Mouse (Mus musculus) stomach, postnatal 0 days (tissue): ENCODE measurements around the gene Psmd3.

Experiments used
- CTCF ChIP-seq: IDR thresholded peaks from 2 replicates; pipeline ENCODE4 v1.5.1; 2016; ENCODE audit warnings: antibody characterized with exemption, low read depth, mild to moderate bottlenecking, moderate library complexity
- EP300 ChIP-seq: optimal IDR thresholded peaks from 2 replicates; pipeline ENCODE3; 2016; ENCODE audit warnings: antibody characterized with exemption

- TF ChIP-seq EP300 (no peak), CTCF (no peak)
Observed at GRCm38 (mm10) chr11:98696454-98697216, 14.3 kb downstream of the Psmd3 start.
